Mouse (Mus musculus): ENCODE results near the gene Gm17387.

DNA sequence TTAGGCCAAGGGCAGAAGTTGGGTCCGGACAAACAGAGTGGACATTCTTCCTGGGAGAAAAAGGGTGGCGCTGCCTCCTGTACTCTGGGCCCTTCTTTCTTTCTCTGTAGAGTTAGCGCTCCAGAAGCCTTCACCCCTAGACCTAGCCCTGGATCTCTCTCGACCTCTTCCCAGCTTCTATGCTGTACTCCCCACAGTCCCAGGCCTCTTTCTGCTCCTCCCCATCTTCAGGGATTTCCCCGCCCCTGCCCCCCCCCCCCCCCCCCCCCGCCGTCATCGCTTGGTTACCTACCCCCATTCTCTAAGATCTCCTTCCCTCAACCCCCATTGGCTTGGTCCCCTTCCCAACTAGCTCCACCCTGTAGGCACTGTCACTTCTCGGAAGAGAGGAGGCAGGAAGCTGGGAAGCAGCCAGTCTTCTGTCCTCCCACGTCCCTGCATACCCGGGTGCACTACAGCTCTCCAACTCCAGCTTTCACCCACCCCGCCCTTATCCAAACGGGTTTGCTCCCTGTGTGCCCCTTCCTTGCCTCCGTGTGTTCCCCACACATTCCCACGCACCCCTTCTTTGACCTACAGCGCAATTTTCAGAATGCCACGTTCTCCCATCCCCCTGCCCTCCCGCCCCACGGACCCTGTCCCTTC is 18.8 kb downstream of the Gm17387 start:
- no peak for TF ChIP-seq CTCF (IDR thresholded peaks at IDR 0.05; ENCODE audit: control insufficient read depth, insufficient read depth, low read length)
- TF ChIP-seq POLR2A (IDR thresholded peaks at IDR 0.05; ENCODE audit: borderline replicate concordance, control insufficient read depth, low read depth, low read length) = no peak
